Mouse (Mus musculus) liver, adult 2 months (tissue): ENCODE data around the gene Dcst2. TPM values are rescaled to one million over a fixed set of nuclear protein-coding genes. Genes with fewer than 3 reads are reported as not detected.

Experiments
- DNase-seq: peaks from one replicate; pipeline ENCODE4 v3.0.0-alpha.2; 2011; ENCODE audit warnings: low read depth, low spot score; ENCODE audit errors: extremely low read depth
- H3K27ac ChIP-seq: fragments of 200-500 bp; replicated peaks from 2 replicates; pipeline ENCODE4 v1.5.1; 2012; ENCODE audit warnings: low read depth, mild to moderate bottlenecking, control low read depth, inconsistent platforms, low read length; ENCODE audit not compliant: insufficient read depth
- H3K27me3 ChIP-seq: fragments of 200-500 bp; 2 replicates; pipeline ENCODE4 v1.6.1; 2012; ENCODE audit warnings: mild to moderate bottlenecking, moderate library complexity, low read length, inconsistent platforms; ENCODE audit not compliant: control insufficient read depth, insufficient read depth
- H3K36me3 ChIP-seq: fragments of 200-500 bp; 2 replicates; pipeline ENCODE4 v1.6.1; 2012; ENCODE audit warnings: low read length, inconsistent platforms; ENCODE audit not compliant: control insufficient read depth, insufficient read depth
- H3K4me1 ChIP-seq: fragments of 200-500 bp; 2 replicates; pipeline ENCODE4 v1.6.1; 2011; ENCODE audit warnings: low read length; ENCODE audit not compliant: control insufficient read depth, insufficient read depth
- H3K4me3 ChIP-seq: fragments of 200-500 bp; 2 replicates; pipeline ENCODE4 v1.5.1; 2011; ENCODE audit warnings: low read depth, mild to moderate bottlenecking, control low read depth, low read length, moderate library complexity; ENCODE audit not compliant: insufficient read depth
- H3K79me2 ChIP-seq: fragments of 200-500 bp; 2 replicates; pipeline ENCODE4 v1.6.1; 2012; ENCODE audit warnings: inconsistent platforms, mild to moderate bottlenecking, low read length, moderate library complexity; ENCODE audit not compliant: control insufficient read depth, insufficient read depth
- H3K9ac ChIP-seq: fragments of 200-500 bp; 2 replicates; pipeline ENCODE4 v1.6.1; 2012; ENCODE audit warnings: low read depth, mild to moderate bottlenecking, control low read depth, inconsistent platforms, low read length
- CTCF ChIP-seq: fragments of 200-500 bp; IDR thresholded peaks from 2 replicates; pipeline ENCODE4 v1.5.1; 2011; ENCODE audit warnings: low read depth, low read length, control low read depth
- POLR2A ChIP-seq: fragments of 200-500 bp; IDR thresholded peaks from 2 replicates; pipeline ENCODE4 v1.6.1; 2011; ENCODE audit warnings: low read length, control low read depth; ENCODE audit not compliant: insufficient read depth; ENCODE audit errors: extremely low read depth
- WGBS: fragments of 180-500 bp; shearing (Covaris S2); methylation state at CpG from one replicate; pipeline ENCODE4 v1.1.7; 2018; 5-methylcytosine and 5-hydroxymethylcytosine counted together
- polyA plus RNA-seq: library from polyadenylated mRNA; depleted of rRNA; stranded (reverse); fragments of >200 nt; gene quantifications from 2 replicates; pipeline ENCODE4 v1.2.3, GENCODE M21; 2012
- total RNA-seq: library from RNA; depleted of rRNA; stranded (reverse); fragments of >200 nt; gene quantifications from 2 replicates; pipeline ENCODE4 v1.2.3, GENCODE M21; 2014

Dcst2 gene
- total and polyA plus RNA-seq, 2 experiments, result not detected

DNA sequence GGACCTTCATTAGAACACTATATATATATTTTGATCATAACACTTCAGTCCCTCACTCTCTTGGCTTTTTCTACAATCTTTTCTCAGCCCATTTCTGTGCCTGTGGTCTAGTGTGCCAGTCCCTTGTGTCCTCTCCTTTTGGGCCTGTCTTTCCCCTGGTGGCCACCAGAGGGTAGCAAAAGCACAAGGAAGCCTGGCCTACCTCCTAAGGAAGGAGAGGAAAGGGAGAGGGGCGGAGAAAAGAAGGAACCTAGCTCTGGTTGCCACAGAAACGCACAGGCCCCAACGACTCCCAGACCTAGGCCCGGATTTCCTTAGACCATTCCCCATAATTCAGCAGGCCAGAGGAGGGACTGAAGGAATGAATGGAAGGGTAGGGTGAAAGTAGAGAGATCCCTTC lies 44.9 kb upstream of the Dcst2 start:
- Histone ChIP-seq H3K4me3 (no peak overlapping the region), H3K36me3 (no peaks in the 10 kb centered on the region), H3K9ac (no peak overlapping the region), H3K27me3 (peaks cover 33% of the 10 kb centered on the region), H3K4me1 (peaks cover 12% of the 10 kb centered on the region; the same call in 1 of the 2 replicates), H3K27ac (no peak overlapping the region), H3K79me2 (no peaks in the 10 kb centered on the region)
- peak; percentile 52 for DNase-seq
- 8% methylated on average over 4 of the region's 4 CpGs for WGBS
- TF ChIP-seq POLR2A, result no peak
- peak; percentile 90 for TF ChIP-seq CTCF

DNA sequence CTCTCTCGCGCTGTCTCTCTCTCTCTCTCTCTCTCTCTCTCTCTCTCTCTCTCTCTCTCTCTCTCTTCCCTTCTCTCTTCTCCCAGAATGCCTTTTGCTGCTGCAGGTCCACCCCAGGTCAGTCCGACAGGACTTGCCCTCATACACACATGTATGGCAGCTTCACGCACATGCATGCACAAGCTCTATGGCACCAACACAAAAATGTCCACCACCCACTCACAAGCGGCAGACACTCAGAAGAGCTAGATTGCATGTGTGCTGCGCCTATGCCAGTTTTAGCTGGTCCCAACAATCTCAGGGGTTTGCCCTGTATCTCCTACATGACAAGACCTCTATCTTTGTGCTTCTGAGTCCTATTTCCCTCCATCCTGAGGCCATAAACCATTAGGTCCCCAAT lies 44.5 kb upstream of the Dcst2 start:
- H3K27me3 ChIP-seq, result peaks cover 37% of the 10 kb centered on the region
- no peaks in the 10 kb centered on the region for H3K79me2 ChIP-seq
- no peaks in the 10 kb centered on the region for H3K36me3 ChIP-seq
- H3K4me3 ChIP-seq, result no peak overlapping the region
- H3K4me1 ChIP-seq, result peaks cover 16% of the 10 kb centered on the region; the same call in 1 of the 2 replicates
- no peak overlapping the region for H3K27ac ChIP-seq
- WGBS, result 77% methylated on average over 6 of the region's 6 CpGs
- H3K9ac ChIP-seq, result no peak overlapping the region
- DNase-seq, result no peak
- TF ChIP-seq POLR2A (no peak), CTCF (no peak)

DNA sequence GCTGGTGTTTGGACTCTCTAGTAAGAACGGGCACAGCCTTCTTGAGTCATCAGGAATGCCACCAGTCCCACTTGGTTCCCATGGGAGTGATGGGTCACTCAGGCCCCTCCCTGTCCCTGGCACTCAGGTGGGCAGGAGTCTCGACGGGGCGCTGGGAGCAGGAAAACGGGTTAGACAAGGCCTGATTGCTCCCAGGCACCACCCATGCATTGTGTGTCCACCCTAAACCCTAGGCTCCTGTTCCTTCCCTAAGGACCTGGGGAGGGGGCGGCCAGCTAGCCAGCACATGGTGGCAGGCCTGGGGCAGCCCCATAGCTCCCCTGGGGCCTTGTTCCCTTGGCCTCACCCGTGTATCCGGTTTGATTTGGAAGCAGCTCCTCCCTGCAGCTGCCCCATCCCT lies 43.5 kb upstream of the Dcst2 start:
- H3K4me1 ChIP-seq, result peaks cover 21% of the 10 kb centered on the region
- 85% methylated on average over 8 of the region's 8 CpGs for WGBS

DNA sequence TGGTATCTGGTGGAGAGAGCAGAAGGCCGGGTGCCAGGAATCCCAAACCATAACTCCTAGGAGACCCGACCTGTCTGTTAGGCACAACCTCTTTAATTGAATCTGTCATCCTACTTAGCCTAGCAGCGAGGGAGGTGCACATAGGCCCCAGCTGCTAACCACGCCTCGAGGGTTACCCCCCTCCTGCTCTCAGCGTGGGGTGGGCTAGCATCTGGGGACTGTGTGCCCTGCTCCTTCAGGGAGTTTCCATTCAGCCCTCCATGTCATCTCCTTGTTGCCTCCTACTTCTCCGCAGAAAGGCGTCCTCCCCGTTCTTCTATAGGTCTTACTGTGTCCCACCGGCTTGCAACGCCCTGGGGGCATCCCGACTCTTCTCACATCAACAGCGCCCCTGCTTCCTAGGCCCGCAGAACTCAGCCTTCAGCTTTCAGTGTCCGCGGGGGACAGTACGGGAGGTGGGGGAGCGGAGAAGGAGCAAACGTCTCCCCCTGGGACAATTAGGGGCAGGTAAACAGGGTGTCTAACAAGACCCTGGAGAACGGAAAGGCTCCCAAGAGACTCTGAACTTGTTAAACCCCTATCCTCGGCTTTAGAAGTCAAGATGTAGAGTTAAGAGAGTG lies 42.7 kb upstream of the Dcst2 start:
- 27% methylated on average over 21 of the region's 21 CpGs for WGBS
- no peak overlapping the region for H3K27ac ChIP-seq
- no peaks in the 10 kb centered on the region for H3K79me2 ChIP-seq
- no peak for TF ChIP-seq CTCF
- no peak for TF ChIP-seq POLR2A
- H3K36me3 ChIP-seq, result no peaks in the 10 kb centered on the region
- no peak for DNase-seq
- H3K27me3 ChIP-seq, result peaks cover 46% of the 10 kb centered on the region
- no peak overlapping the region for H3K9ac ChIP-seq
- no peak overlapping the region for H3K4me3 ChIP-seq
- H3K4me1 ChIP-seq, result peaks cover 21% of the 10 kb centered on the region

More for the DNA sequence above, 43.5 kb upstream of the Dcst2 start:
- no peak for DNase-seq
- H3K4me3 ChIP-seq, result no peak overlapping the region
- no peaks in the 10 kb centered on the region for H3K79me2 ChIP-seq
- no peak overlapping the region for H3K27ac ChIP-seq
- TF ChIP-seq CTCF (no peak), POLR2A (no peak)
- H3K9ac ChIP-seq, result no peak overlapping the region
- peaks cover 46% of the 10 kb centered on the region for H3K27me3 ChIP-seq
- no peaks in the 10 kb centered on the region for H3K36me3 ChIP-seq

DNA sequence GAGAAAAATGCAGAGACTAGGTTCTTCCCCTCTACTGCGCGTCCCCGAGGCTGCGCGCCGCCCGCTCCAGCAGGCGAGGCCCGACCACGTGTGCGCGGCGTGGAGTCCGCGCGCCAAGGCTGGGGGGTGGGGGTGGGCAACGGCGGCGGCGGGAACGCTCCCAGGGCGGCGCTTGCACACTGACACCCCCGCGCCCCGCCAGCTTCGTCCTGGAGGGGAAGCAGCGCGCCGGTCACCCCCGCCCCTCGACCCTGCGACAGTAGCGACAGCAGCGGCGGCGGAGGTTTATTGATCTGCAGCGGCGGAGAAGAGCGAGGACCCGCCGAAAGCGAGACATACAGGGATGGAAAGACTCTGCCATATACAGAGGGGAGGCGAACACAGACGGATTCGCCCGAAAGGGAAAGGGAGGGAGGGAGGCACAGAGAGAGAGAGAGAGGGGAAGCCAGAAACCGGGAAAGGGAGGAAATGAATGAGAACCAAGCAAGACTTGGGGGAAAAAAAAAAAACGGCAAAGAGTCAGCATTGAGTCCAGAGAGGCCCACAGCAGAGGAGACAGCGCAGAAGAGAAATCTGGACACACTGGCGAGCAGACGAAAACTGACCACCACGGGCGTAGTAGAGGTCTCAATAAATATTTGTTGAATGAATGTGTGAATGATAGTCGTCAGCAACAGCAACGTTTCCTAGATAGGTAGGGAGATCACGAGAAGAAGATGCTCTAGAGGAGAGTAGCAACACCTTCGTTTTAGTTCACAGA lies 42.0 kb upstream of the Dcst2 start:
- no peak overlapping the region for H3K9ac ChIP-seq
- TF ChIP-seq CTCF, result no peak
- no peak for TF ChIP-seq POLR2A
- no peak overlapping the region for H3K4me3 ChIP-seq
- DNase-seq, result no peak
- peaks cover 21% of the 10 kb centered on the region for H3K4me1 ChIP-seq
- no peak overlapping the region for H3K27ac ChIP-seq
- peaks cover 46% of the 10 kb centered on the region for H3K27me3 ChIP-seq
- 4% methylated on average over 58 of the region's 58 CpGs for WGBS
- no peaks in the 10 kb centered on the region for H3K79me2 ChIP-seq
- H3K36me3 ChIP-seq, result no peaks in the 10 kb centered on the region
